Mouse (Mus musculus): ENCODE data around the gene Nt5dc2.

Gene Nt5dc2

GRCm38 (mm10) chr14:31130236-31131220 lies at the start of gene Nt5dc2:
Nt5dc2 (plus strand) TSS chr14:31131053.
- in situ Hi-C loops (cut with MboI; ENCODE audit: low sequenced_read_pairs) = no loop called here

DNA sequence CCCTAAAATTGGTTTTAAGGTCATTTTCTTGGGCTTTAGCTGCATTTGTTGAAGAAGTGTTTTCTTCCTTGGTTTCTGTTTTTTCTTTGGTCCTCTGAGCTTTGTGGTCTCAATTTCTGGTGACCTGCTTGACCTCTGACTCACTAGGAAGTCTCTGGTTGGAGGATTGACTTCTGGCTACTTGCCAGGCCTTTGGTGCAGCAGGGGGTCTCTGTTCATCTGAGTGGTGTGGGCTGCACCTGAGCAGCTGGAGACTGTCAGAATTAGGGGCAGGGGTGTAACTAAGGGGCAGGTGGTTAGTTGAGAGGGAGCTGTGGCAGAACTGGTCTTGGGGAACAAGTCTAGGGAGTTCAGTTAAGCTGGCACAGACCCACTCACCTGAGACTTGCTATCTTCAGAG lies 49.7 kb upstream of the Nt5dc2 start:
- in situ Hi-C loops (cut with MboI; ENCODE audit: low sequenced_read_pairs) = no loop called here

DNA sequence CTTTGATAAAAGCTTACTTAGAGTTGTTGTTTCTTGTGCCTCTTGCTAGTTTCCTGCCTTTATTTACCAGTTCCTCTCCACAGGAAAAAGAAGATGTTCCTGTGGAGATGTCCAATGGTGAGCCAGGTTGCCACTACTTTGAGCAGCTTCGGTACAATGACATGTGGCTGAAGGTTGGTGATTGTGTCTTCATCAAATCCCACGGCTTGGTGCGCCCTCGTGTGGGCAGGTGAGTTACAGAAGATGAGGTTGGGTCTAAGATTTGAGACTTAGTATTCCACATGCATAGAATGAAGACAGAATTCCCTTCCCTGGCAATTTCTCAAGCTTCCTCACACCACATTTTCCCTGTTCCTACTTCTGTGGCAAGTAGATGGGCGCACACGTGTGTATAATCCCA lies 43.4 kb upstream of the Nt5dc2 start:
- in situ Hi-C loops (cut with MboI; ENCODE audit: low sequenced_read_pairs) = no loop called here

DNA sequence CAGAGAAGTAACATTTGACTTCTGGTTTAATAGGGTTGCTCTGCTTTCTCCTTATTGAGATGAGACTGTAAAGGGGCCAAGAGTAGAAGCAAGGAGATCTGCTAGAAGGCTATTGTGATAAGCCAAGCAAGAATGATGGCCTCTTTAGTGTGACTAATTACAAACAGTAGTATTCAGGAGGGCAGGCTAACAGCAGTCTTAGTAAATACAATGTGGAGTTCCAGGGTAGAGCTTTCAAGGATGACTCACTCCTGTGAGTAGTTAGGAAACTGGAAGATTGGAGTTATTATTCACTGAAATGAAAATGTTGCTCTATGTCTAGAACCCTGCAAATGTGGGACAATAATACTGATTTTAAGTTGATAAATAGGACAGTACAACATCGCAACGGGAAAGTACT lies 42.3 kb upstream of the Nt5dc2 start:
- in situ Hi-C loops (cut with MboI; ENCODE audit: low sequenced_read_pairs) = no loop called here

DNA sequence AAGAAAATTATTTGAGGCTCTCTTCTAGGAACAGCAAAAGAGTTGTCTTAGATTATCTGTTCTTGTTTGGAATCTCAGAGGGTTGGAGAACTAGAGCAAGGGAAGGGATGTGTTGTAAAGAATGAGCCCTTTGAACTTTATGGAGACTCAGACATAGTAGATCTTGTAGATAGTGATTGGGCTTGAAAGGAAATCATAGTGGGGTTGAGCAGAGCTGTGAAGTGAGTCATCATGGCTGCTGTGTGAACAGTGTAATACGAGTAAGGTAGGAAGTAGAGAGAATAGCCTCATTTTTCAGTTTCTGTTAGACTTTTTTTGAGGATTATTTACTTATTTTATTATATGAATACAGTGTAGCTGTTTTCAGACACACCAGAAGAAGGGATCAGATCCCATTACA lies 40.9 kb upstream of the Nt5dc2 start:
- in situ Hi-C loops (cut with MboI; ENCODE audit: low sequenced_read_pairs) = no loop called here

GRCm38 (mm10) chr14:31105156-31105555 lies 25.7 kb upstream of the Nt5dc2 start:
- in situ Hi-C loops (cut with MboI; ENCODE audit: low sequenced_read_pairs) = no loop called here

DNA sequence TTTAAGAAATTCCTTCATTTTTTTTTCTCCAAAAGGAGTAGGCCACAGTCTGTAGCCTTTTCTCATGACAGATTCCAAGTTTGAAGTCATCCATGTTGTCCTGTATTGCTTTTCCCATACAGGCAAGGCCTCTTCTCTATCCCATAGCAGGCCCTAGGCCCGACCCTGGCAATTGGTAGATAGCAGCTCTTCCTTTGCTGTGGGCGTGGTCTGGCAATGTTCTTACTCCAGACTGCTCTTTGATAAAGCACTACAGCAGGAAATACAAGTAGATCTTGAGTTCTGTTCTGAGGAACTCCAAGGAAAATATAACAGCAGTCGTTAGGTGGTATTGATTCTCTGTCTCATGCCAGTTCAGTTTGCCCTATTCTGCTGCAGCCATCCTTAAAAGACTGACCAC lies 20.2 kb upstream of the Nt5dc2 start:
- in situ Hi-C loops (cut with MboI; ENCODE audit: low sequenced_read_pairs) = no loop called here

DNA sequence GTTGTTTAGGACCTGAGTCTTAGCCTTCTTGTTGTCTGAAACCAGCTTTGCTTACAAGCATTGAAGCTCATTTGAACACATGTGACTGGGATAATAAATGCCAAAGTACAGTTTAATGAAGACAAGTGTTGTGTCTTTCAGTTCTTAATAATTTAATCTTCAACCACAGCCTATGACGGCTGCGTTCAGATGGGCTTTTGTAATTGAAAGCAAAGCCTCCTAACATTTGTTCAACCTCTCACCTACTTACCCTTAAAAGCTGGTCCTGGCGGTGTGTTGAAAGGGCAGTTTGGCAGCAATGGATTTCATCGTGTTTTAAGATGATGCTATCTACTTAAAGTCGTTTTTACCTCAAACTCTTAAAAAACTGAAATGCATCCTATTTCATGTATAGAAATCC lies 18.7 kb upstream of the Nt5dc2 start:
- in situ Hi-C loops (cut with MboI; ENCODE audit: low sequenced_read_pairs) = no loop called here

- in situ Hi-C loops (cut with MboI; ENCODE audit: low sequenced_read_pairs) = no loop called here
These were observed 16.8 kb upstream of the Nt5dc2 start for GRCm38 (mm10) chr14:31114011-31114410.

DNA sequence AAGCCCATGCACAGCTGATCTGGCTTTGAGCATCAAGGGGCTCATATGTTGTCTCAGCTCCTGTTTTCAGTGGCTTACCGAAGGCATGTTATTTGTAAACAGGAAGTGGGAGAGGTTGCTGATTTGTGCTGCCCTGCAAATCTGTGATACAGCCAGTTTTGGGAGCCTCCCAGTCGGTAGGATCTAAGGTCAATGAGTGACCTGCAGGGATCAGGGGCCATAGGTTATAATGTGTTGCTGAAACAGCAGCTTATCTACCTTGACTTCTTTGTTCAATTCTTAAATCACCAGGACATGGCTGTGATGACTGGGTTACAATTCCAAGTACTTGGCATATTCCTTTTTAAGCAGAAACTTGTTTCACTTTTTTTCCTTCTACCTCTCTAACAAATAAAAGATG lies 15.3 kb upstream of the Nt5dc2 start:
- in situ Hi-C loops (cut with MboI; ENCODE audit: low sequenced_read_pairs) = no loop called here

- in situ Hi-C loops (cut with MboI; ENCODE audit: low sequenced_read_pairs) = no loop called here
These were observed 5.5 kb upstream of the Nt5dc2 start for GRCm38 (mm10) chr14:31125106-31126075.

GRCm38 (mm10) chr14:31126826-31127225 lies 4.0 kb upstream of the Nt5dc2 start:
- in situ Hi-C loops (cut with MboI; ENCODE audit: low sequenced_read_pairs) = no loop called here

- in situ Hi-C loops (cut with MboI; ENCODE audit: low sequenced_read_pairs) = no loop called here
These were observed 2.6 kb upstream of the Nt5dc2 start for GRCm38 (mm10) chr14:31128101-31128825.

DNA sequence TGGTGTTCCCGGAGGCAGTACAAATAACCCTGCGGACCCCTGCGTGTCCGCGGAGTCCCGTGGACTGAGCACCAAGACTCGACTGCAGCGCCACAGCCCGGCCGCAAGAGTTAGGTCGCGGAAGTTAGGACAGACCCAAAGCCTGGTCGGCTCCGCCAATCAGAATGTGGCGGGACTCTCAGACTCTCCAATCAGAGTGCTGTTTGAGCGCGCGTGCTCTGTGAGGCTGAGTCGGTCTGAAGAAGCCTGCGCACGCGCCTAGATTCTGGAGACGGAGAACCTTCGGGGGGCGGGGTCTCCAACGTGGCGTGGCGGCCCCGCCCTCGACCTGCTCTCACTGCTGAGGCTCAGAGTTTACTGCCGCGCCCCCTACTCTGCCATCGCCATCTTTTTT lies 2.0 kb upstream of the Nt5dc2 start, which contains the start of gene Smim4:
Gene Smim4 (minus strand): TSS at position 131 of the 394 bp plus-strand sequence.
- in situ Hi-C loops (cut with MboI; ENCODE audit: low sequenced_read_pairs) = no loop called here

- in situ Hi-C loops (cut with MboI; ENCODE audit: low sequenced_read_pairs) = no loop called here
These were observed 1.3 kb upstream of the Nt5dc2 start for GRCm38 (mm10) chr14:31129326-31130235.

DNA sequence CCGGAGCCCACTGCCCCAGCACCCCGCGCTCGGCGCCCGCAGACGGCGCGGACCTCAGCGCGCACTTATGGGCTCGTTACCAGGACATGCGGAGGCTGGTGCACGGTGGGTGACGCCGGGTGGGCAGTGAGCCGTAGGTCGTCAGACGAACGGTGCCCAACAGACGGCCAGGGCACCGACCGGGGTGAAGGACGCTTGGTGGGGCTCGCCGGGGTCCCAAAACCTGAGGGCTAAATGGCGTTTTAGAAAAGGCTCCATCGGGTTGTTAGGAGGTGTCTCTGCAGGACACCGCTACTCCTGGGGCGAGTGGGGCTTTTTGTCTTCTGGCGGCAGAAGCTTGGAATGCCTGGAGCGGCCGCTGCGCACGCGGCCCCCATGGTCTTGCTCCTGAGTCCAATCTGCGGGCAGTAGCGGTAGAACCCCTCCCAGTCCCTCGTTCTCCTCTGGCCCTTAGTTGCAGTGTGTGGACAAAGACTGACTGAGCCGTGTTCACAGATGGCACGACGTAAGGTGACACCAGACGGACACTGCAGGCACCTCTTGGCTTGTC lies 494 bp downstream of the Nt5dc2 start:
- in situ Hi-C loops (cut with MboI; ENCODE audit: low sequenced_read_pairs) = no loop called here

DNA sequence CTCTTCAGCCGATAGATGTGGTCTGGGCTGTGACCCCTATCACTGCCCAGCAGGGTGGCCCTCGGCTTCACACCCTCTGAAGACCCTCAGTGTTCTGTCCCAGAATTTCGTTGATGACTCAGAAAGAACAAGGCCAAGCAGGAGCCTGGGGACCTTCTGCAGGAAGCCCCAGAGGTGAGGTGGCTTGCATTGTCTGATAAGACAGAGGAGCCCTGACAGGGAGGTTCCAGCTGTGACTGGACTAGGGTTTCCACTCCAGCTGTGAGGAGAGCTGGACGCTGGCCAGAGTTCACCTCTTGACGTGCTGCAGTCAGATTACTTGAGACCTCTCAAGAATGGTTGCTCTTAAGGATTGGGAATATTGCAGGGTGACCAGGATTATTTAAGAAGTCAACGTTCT lies 1.2 kb downstream of the Nt5dc2 start:
- in situ Hi-C loops (cut with MboI; ENCODE audit: low sequenced_read_pairs) = no loop called here

GRCm38 (mm10) chr14:31132491-31132975 lies 1.7 kb downstream of the Nt5dc2 start:
- in situ Hi-C loops (cut with MboI; ENCODE audit: low sequenced_read_pairs) = no loop called here

- in situ Hi-C loops (cut with MboI; ENCODE audit: low sequenced_read_pairs) = no loop called here
These were observed 2.3 kb downstream of the Nt5dc2 start for GRCm38 (mm10) chr14:31133023-31133665.

Measured in CH12F3 (cell line).